Mouse (Mus musculus): ENCODE measurements around the gene Cmtm1. TPM values are rescaled to one million over a fixed set of nuclear protein-coding genes. Genes with fewer than 3 reads are reported as not detected.
A peak's percentile ranks its signal among the peaks of the same experiment; 100 is the strongest.

The Cmtm1 gene
- polyA plus RNA-seq, 1 experiment from 2014 or later, result not detected

DNA sequence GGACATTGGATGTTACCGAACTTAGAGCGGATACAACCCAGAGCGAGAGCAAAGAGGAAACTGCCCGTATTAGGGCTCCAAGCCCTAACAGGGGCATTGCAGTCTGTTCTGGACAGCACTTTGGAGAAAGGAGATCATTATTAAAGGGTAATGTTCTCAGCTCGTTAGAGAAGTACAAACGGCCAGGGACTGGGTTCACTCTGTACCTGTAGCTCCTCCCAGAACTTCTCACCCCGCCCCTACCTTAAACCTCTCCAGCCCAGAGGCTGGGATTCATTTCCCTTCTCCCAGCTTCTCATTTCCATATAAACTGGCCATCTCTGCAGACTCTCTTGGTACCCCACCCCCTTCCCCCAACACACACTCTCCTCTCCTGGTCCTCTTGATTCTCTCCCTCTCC is 58.5 kb downstream of the Cmtm1 start:
- DNase-seq (ENCODE audit: low spot score) (no peak), ATAC-seq (replicated peaks; ENCODE audit: low FRiP score) (peak; percentile 19)
- H3K9me3 ChIP-seq (ENCODE audit: control insufficient read depth, low read length), result no peaks in the 10 kb centered on the region
- H3K4me2 ChIP-seq (ENCODE audit: low read depth, low read length, severe bottlenecking), result peak overlapping the region; percentile 81
- H3K4me3 ChIP-seq (ENCODE audit: low read depth, low read length), result peak overlapping the region; percentile 58
- H3K9ac ChIP-seq (ENCODE audit: low read length), result peak overlapping the region; percentile 74
- WGBS, result 0% methylated on average over 7 of the region's 7 CpGs
- peaks cover 9% of the 10 kb centered on the region for H3K4me1 ChIP-seq (replicated peaks; ENCODE audit: control insufficient read depth, insufficient read depth, low read length)
- no peaks in the 10 kb centered on the region for H3K36me3 ChIP-seq (ENCODE audit: control insufficient read depth, insufficient read depth, low read length)
- no peaks in the 10 kb centered on the region for H3K27me3 ChIP-seq (ENCODE audit: control insufficient read depth, insufficient read depth, low read length)
- H3K27ac ChIP-seq (ENCODE audit: low read depth, low read length), result no peak overlapping the region

DNA sequence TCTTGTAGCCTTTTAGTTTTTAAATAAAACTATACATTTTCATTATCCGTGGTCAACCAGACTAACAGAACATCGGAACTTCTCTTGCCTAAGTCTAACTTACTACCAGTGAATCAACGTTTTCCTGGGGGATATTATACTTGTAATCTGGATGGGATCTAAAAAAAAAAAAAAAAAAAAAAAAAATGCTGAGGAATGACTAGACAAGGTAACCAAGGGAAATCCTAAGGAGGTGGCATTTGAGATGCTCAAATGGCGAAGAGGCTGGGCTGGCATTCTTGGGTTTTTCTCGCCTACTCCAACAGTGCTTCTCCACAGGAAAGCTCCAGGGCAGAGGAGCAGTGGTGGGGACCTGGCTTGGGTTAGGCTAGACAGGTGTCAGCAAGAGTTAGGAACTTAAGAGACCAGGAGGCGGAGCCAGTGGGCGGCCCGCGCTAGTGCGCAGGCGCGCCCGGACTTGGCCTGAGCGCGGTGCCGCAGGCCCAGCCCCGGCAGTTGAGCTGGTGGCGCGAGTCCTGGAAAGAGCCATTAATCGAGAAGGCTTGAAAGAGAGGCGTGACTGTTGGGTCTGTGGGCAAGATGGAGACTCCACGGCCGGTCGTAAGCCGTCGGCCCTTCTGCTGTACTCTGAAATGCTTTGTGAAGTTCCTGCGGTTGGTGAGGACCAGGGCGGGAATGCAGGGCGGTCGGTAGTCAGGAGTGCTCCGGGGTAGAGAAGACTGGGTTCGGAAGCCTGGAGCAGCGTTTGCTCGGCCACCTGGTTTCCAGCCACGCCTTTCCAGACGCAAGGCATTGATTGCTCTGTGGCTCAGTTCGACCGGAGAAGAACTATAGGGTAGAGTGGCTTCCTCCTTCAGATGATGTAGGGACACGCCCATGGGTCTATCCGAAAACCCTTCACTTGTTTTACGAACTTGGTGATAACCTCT is 59.2 kb downstream of the Cmtm1 start, which contains the start of gene Cklf:
TSS of gene Cklf (plus strand) at position 423 of the 929 bp plus-strand sequence.
- Histone ChIP-seq H3K4me2 (ENCODE audit: low read depth, low read length, severe bottlenecking) (peak within 1 kb of the TSS; percentile 81), H3K36me3 (ENCODE audit: control insufficient read depth, insufficient read depth, low read length) (no peaks in the 10 kb centered on the region), H3K4me1 (replicated peaks; ENCODE audit: control insufficient read depth, insufficient read depth, low read length) (peaks cover 9% of the 10 kb centered on the region), H3K27ac (ENCODE audit: low read depth, low read length) (peak within 1 kb of the TSS; percentile 62), H3K27me3 (ENCODE audit: control insufficient read depth, insufficient read depth, low read length) (no peaks in the 10 kb centered on the region), H3K9me3 (ENCODE audit: control insufficient read depth, low read length) (no peaks in the 10 kb centered on the region), H3K4me3 (ENCODE audit: low read depth, low read length) (peak within 1 kb of the TSS; percentile 58), H3K9ac (ENCODE audit: low read length) (peak within 1 kb of the TSS; percentile 74)
- DNase-seq (ENCODE audit: low spot score) (peak; percentile 93), ATAC-seq (replicated peaks; ENCODE audit: low FRiP score) (peak; percentile 85)
- whole genome bisulfite sequencing, result 4% methylated on average over 41 of the region's 41 CpGs

DNA sequence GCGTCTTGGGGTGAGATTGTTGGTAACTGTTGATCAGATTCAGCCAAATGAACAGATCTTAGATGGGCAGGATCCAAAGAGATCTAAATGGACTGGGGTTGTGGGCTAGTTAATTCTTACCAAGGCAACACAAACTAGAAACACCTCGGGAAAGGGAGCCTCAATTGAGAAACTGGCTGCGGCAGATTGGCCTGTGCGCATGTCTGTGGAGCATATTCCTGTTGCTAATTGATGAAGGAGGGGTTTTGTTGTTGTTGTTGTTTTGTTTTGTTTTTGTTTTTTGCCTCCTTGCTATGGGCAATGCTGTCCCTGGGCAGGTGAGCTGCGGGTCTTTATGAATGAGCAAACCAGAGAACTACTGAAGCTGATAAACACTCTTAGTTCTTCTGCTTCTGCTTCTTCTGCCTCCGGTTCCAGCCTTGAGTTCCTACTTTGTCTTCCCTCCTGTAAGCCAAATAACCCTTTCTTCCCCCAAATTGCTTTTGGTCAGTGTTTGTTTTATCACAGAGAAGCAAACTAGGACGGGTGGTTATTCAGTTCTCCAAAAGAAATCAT is 60.4 kb downstream of the Cmtm1 start:
- ATAC-seq (replicated peaks; ENCODE audit: low FRiP score), result no peak
- H3K4me2 ChIP-seq (ENCODE audit: low read depth, low read length, severe bottlenecking), result no peak overlapping the region
- no peak overlapping the region for H3K9ac ChIP-seq (ENCODE audit: low read length)
- no peak overlapping the region for H3K27ac ChIP-seq (ENCODE audit: low read depth, low read length)
- WGBS, result 86% methylated on average over 7 of the region's 7 CpGs
- H3K4me1 ChIP-seq (replicated peaks; ENCODE audit: control insufficient read depth, insufficient read depth, low read length), result peaks cover 9% of the 10 kb centered on the region
- no peak for DNase-seq (ENCODE audit: low spot score)
- no peaks in the 10 kb centered on the region for H3K9me3 ChIP-seq (ENCODE audit: control insufficient read depth, low read length)
- H3K36me3 ChIP-seq (ENCODE audit: control insufficient read depth, insufficient read depth, low read length), result no peaks in the 10 kb centered on the region
- H3K4me3 ChIP-seq (ENCODE audit: low read depth, low read length), result no peak overlapping the region
- no peaks in the 10 kb centered on the region for H3K27me3 ChIP-seq (ENCODE audit: control insufficient read depth, insufficient read depth, low read length)

DNA sequence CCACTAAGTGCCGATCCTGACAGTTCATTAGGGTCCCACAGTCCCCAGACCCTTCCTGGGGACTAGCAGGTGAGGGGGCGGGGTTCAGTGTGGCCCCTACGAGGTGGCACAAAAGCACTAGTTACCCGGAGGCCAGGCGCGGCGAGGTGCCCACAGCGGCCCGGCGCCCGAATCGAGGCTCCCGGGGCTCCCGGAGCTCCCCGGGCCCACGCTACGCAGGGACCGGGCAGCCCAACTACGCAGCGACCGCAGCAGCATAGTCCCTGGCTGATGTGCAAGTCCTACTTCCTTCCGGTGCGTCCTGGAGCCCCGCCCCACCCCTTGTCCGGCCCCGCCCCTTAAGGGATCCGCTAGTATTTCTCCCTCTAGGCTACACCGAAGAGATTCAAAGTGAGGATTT is 61.7 kb downstream of the Cmtm1 start, which contains the start of gene Tk2:
TSS of gene Tk2 (minus strand) at position 283 of the 400 bp plus-strand sequence.
- no peak within 1 kb of the TSS for H3K27ac ChIP-seq (ENCODE audit: low read depth, low read length)
- ATAC-seq (replicated peaks; ENCODE audit: low FRiP score), result peak; percentile 88
- under 1% methylated on average over 28 of the region's 28 CpGs for WGBS
- no peaks in the 10 kb centered on the region for H3K36me3 ChIP-seq (ENCODE audit: control insufficient read depth, insufficient read depth, low read length)
- H3K4me2 ChIP-seq (ENCODE audit: low read depth, low read length, severe bottlenecking), result peak within 1 kb of the TSS; percentile 72
- peak within 1 kb of the TSS; percentile 71 for H3K9ac ChIP-seq (ENCODE audit: low read length)
- H3K9me3 ChIP-seq (ENCODE audit: control insufficient read depth, low read length), result no peaks in the 10 kb centered on the region
- peak; percentile 91 for DNase-seq (ENCODE audit: low spot score)
- no peaks in the 10 kb centered on the region for H3K27me3 ChIP-seq (ENCODE audit: control insufficient read depth, insufficient read depth, low read length)
- H3K4me1 ChIP-seq (replicated peaks; ENCODE audit: control insufficient read depth, insufficient read depth, low read length), result peaks cover 9% of the 10 kb centered on the region
- H3K4me3 ChIP-seq (ENCODE audit: low read depth, low read length), result peak within 1 kb of the TSS; percentile 79

DNA sequence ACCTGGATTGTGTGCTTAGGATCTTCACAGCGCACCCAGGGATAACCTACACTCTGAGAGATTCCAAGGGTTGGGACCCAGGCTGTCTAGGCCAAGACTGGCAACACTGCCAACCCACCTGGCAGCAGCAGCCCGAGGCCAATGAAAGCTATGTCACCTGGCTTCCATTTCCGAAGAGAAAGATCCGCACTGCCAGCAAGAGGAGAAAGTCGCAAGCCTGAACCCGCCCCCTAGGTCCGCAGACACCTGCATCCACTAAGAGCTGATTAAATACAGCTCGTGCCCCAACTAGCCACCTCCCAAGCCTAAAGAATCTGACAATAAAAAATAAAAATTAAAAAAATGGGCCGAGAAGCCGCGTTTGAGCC is 62.1 kb downstream of the Cmtm1 start:
- DNase-seq (ENCODE audit: low spot score), result no peak
- peak overlapping the region; percentile 79 for H3K4me3 ChIP-seq (ENCODE audit: low read depth, low read length)
- H3K27ac ChIP-seq (ENCODE audit: low read depth, low read length), result no peak overlapping the region
- H3K36me3 ChIP-seq (ENCODE audit: control insufficient read depth, insufficient read depth, low read length), result no peaks in the 10 kb centered on the region
- 3% methylated on average over 11 of the region's 11 CpGs for WGBS
- ATAC-seq (replicated peaks; ENCODE audit: low FRiP score), result no peak
- H3K27me3 ChIP-seq (ENCODE audit: control insufficient read depth, insufficient read depth, low read length), result no peaks in the 10 kb centered on the region
- H3K4me2 ChIP-seq (ENCODE audit: low read depth, low read length, severe bottlenecking), result peak overlapping the region; percentile 72
- no peaks in the 10 kb centered on the region for H3K9me3 ChIP-seq (ENCODE audit: control insufficient read depth, low read length)
- peak overlapping the region; percentile 71 for H3K9ac ChIP-seq (ENCODE audit: low read length)
- peaks cover 9% of the 10 kb centered on the region for H3K4me1 ChIP-seq (replicated peaks; ENCODE audit: control insufficient read depth, insufficient read depth, low read length)

DNA sequence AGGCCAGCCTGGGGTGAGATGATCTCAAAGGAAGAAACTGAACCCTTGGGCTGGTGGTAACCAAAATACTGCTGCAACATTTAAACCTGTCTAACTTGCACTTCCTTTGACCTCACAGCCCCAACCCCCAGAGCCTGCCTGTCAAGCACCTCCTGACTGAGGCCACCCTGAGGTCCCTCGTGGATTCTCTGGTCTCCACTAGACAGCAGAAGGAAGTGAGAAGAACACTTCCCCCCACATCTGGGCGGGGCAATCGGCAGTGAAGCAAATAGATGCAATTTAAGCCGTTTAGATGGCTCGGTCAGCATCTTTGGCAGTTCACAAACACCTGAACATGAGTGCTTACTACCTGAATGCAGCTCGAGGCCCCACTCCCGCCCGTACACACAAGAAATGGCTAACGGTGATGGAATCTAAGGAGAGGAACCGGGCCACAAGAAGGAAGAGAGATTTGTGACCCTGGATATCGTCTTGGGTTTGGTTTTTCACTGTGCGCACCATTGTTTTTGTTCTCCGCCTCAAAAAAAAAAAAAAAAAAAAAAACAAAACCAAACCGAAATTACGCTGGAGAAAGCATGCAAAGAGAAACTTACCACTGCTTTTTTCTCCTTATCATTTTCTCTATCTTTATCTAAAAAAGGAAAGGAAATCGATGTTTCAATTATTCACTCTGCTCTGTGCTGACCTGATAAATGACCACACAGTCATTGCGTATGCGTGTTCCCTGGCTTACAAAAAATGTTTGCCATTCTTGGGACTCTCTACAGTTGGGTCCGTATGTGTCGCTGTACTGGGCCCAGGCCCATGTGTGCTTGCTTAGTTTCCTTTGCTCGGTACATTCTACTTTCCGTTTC is 62.7 kb downstream of the Cmtm1 start:
- WGBS, result 77% methylated on average over 22 of the region's 22 CpGs
- Histone ChIP-seq H3K4me2 (ENCODE audit: low read depth, low read length, severe bottlenecking) (peak overlapping the region; percentile 72), H3K4me1 (replicated peaks; ENCODE audit: control insufficient read depth, insufficient read depth, low read length) (peaks cover 9% of the 10 kb centered on the region), H3K27ac (ENCODE audit: low read depth, low read length) (no peak overlapping the region), H3K36me3 (ENCODE audit: control insufficient read depth, insufficient read depth, low read length) (no peaks in the 10 kb centered on the region), H3K9me3 (ENCODE audit: control insufficient read depth, low read length) (no peaks in the 10 kb centered on the region), H3K9ac (ENCODE audit: low read length) (peak overlapping the region; percentile 71), H3K4me3 (ENCODE audit: low read depth, low read length) (peak overlapping the region; percentile 79), H3K27me3 (ENCODE audit: control insufficient read depth, insufficient read depth, low read length) (no peaks in the 10 kb centered on the region)
- ATAC-seq (replicated peaks; ENCODE audit: low FRiP score), result no peak
- DNase-seq (ENCODE audit: low spot score), result no peak

DNA sequence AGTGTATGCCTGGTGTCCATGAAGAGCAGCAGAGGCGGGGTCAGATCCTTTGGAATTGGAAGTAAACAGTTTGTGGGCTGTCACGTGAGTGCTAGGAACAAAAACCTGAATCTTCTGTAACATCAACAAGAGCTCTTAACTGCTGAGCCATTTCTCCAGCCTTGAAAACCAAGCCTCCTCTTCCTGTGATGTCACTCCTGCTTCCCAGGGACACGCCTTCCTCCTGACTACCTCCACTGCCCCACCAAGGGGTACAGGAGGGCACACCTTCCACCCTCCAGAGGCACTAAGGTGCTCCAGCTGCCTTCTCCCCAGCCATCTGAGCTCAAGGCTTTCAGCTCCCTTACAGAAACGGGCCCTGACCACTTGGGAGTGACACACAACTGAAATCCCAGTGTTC is 63.3 kb downstream of the Cmtm1 start:
- WGBS, result 90% methylated on average over 4 of the region's 4 CpGs
- no peaks in the 10 kb centered on the region for H3K27me3 ChIP-seq (ENCODE audit: control insufficient read depth, insufficient read depth, low read length)
- H3K9me3 ChIP-seq (ENCODE audit: control insufficient read depth, low read length), result no peaks in the 10 kb centered on the region
- no peaks in the 10 kb centered on the region for H3K36me3 ChIP-seq (ENCODE audit: control insufficient read depth, insufficient read depth, low read length)
- DNase-seq (ENCODE audit: low spot score), result no peak
- H3K4me1 ChIP-seq (replicated peaks; ENCODE audit: control insufficient read depth, insufficient read depth, low read length), result peaks cover 7% of the 10 kb centered on the region
- no peak overlapping the region for H3K4me3 ChIP-seq (ENCODE audit: low read depth, low read length)
- H3K4me2 ChIP-seq (ENCODE audit: low read depth, low read length, severe bottlenecking), result no peak overlapping the region
- no peak overlapping the region for H3K9ac ChIP-seq (ENCODE audit: low read length)
- no peak for ATAC-seq (replicated peaks; ENCODE audit: low FRiP score)
- no peak overlapping the region for H3K27ac ChIP-seq (ENCODE audit: low read depth, low read length)

All from forebrain, embryonic 11.5 days (tissue).